Mouse (Mus musculus): Measurements from ENCODE around the gene Zfand4.
"Not testable (repeated sequence)": the region's sequence is repeated elsewhere in the genome, so short reads cannot be mapped to it uniquely, and the experiment has no call there.

Zfand4 gene

GRCm38 (mm10) chr6:116311411-116311810 is 47.4 kb downstream of the Zfand4 start:
- in situ Hi-C loops (cut with MboI, MseI), result no loop called here

GRCm38 (mm10) chr6:116319259-116319658 is 55.2 kb downstream of the Zfand4 start:
- in situ Hi-C loops (cut with MboI, MseI), result no loop called here

- in situ Hi-C loops (cut with MboI, MseI), result no loop called here
Observed at GRCm38 (mm10) chr6:116326641-116327040, 62.6 kb downstream of the Zfand4 start.

GRCm38 (mm10) chr6:116331396-116331795 is 67.4 kb downstream of the Zfand4 start:
- in situ Hi-C loops (cut with MboI, MseI), result loop anchor here (10.0 kb wide), 1 partner anchor 137 kb away; the partner anchor contains the start of gene Tmcc1

- in situ Hi-C loops (cut with MboI, MseI), result loop anchor here (10.0 kb wide), 1 partner anchor 143 kb away; the partner anchor contains the start of gene Tmcc1
Observed at GRCm38 (mm10) chr6:116337466-116337834, 73.4 kb downstream of the Zfand4 start.

GRCm38 (mm10) chr6:116337835-116338501 is 73.9 kb downstream of the Zfand4 start, which contains the start of gene March8:
Gene March8, plus strand, starts transcription at chr6:116338024.
- in situ Hi-C loops (cut with MboI, MseI), result loop anchor here (10.0 kb wide), 1 partner anchor 143 kb away; the partner anchor contains the start of gene Tmcc1

GRCm38 (mm10) chr6:116338520-116338919 is 74.5 kb downstream of the Zfand4 start:
- in situ Hi-C loops (cut with MboI, MseI), result loop anchor here (10.0 kb wide), 1 partner anchor 144 kb away; the partner anchor contains the start of gene Tmcc1

- in situ Hi-C loops (cut with MboI, MseI), result loop anchor here (10.0 kb wide), 1 partner anchor 144 kb away; the partner anchor contains the start of gene Tmcc1
Observed at GRCm38 (mm10) chr6:116339088-116339487, 75.1 kb downstream of the Zfand4 start.

GRCm38 (mm10) chr6:116340521-116340920 is 76.5 kb downstream of the Zfand4 start:
- in situ Hi-C loops (cut with MboI, MseI), result no loop called here

GRCm38 (mm10) chr6:116347953-116348352 is 83.9 kb downstream of the Zfand4 start:
- in situ Hi-C loops (cut with MboI, MseI), result no loop called here

- in situ Hi-C loops (cut with MboI, MseI), result no loop called here
Observed at GRCm38 (mm10) chr6:116349997-116350396, 86.0 kb downstream of the Zfand4 start.

- in situ Hi-C loops (cut with MboI, MseI), result no loop called here
Observed at GRCm38 (mm10) chr6:116350643-116351042, 86.6 kb downstream of the Zfand4 start.

- in situ Hi-C loops (cut with MboI, MseI), result no loop called here
Observed at GRCm38 (mm10) chr6:116351534-116351933, 87.5 kb downstream of the Zfand4 start.

GRCm38 (mm10) chr6:116353428-116353827 is 89.4 kb downstream of the Zfand4 start:
- in situ Hi-C loops (cut with MboI, MseI), result no loop called here

GRCm38 (mm10) chr6:116356311-116356947 is 92.4 kb downstream of the Zfand4 start:
- in situ Hi-C loops (cut with MboI, MseI), result not testable (repeated sequence)

- in situ Hi-C loops (cut with MboI, MseI), result no loop called here
Observed at GRCm38 (mm10) chr6:116356948-116357325, 92.9 kb downstream of the Zfand4 start.

GRCm38 (mm10) chr6:116358056-116358455 is 94.0 kb downstream of the Zfand4 start:
- in situ Hi-C loops (cut with MboI, MseI), result no loop called here

- in situ Hi-C loops (cut with MboI, MseI), result no loop called here
Observed at GRCm38 (mm10) chr6:116359256-116359655, 95.2 kb downstream of the Zfand4 start.

GRCm38 (mm10) chr6:116361463-116361862 is 97.4 kb downstream of the Zfand4 start:
- in situ Hi-C loops (cut with MboI, MseI), result no loop called here

GRCm38 (mm10) chr6:116361993-116362392 is 98.0 kb downstream of the Zfand4 start:
- in situ Hi-C loops (cut with MboI, MseI), result no loop called here

GRCm38 (mm10) chr6:116367971-116368370 is 103.9 kb downstream of the Zfand4 start:
- in situ Hi-C loops (cut with MboI, MseI), result no loop called here

- in situ Hi-C loops (cut with MboI, MseI), result no loop called here
Observed at GRCm38 (mm10) chr6:116369811-116370210, 105.8 kb downstream of the Zfand4 start.

Data from T-helper 2 cell (primary cell).